Mouse (Mus musculus): ENCODE results near the gene Rgs3. TPM values are rescaled to one million over a fixed set of nuclear protein-coding genes. Genes with fewer than 3 reads are reported as not detected.

Gene Rgs3
- total RNA-seq, 4 experiments from 2014 or later = 25.6 to 34.3 (median 30.5) TPM

GRCm38 (mm10) chr4:62742885-62743760 lies 183.5 kb downstream of the Rgs3 start:
- no peak for DNase-seq (ENCODE audit: low spot score)

GRCm38 (mm10) chr4:62744534-62744956 lies 184.9 kb downstream of the Rgs3 start:
- DNase-seq (ENCODE audit: low spot score) = no peak

- DNase-seq (ENCODE audit: low spot score) = no peak
Measured at GRCm38 (mm10) chr4:62744985-62745638, 185.5 kb downstream of the Rgs3 start.

Other genes with a start within 250 kb of the Rgs3 start
- 10 to 100 TPM; 18.1 to 22.2 (median 20.3) TPM for gene Fkbp15, start 199.3 kb upstream of the Rgs3 start, total RNA-seq (2022)
- 10 to 100 TPM; 14.2 to 18.2 (median 15.2) TPM for gene Slc31a1, start 199.1 kb upstream of the Rgs3 start, total RNA-seq (2022)
- 10 to 100 TPM; 43.2 to 50.7 (median 47.0) TPM for gene Cdc26, start 151.2 kb upstream of the Rgs3 start, total RNA-seq (2022)
- 10 to 100 TPM; 10.0 to 11.8 (median 10.3) TPM for gene Prpf4, start 151.1 kb upstream of the Rgs3 start, total RNA-seq (2022)
- not detected for gene Rnf183, start 124.6 kb upstream of the Rgs3 start, total RNA-seq (2022)
- under 1 TPM; 0.44 to 0.90 (median 0.61) TPM for gene Wdr31, start 89.0 kb upstream of the Rgs3 start, total RNA-seq (2022)
- gene Bspry, start 79.8 kb upstream of the Rgs3 start, total RNA-seq (2022) = under 1 TPM in 2 of 4 experiments, not detected in 2; 0.16 to 0.23 TPM
- 1 to 10 TPM; 4.7 to 6.9 (median 5.3) TPM for gene Hdhd3, start 56.4 kb upstream of the Rgs3 start, total RNA-seq (2022)
- 10 to 100 TPM; 71.0 to 88.7 (median 82.7) TPM for gene Alad, start 39.9 kb upstream of the Rgs3 start, total RNA-seq (2022)
- 10 to 100 TPM; 16.9 to 21.1 (median 17.9) TPM for gene Pole3, start 34.8 kb upstream of the Rgs3 start, total RNA-seq (2022)
- gene 4933430I17Rik, start 34.5 kb upstream of the Rgs3 start, total RNA-seq (2022) = under 1 TPM in 1 of 4 experiments, not detected in 3; 0.16 TPM